Mouse (Mus musculus) ES-Bruce4 (cell line): ENCODE measurements around the gene Insyn1.

Experiments used
- CTCF ChIP-seq: IDR thresholded peaks from one replicate; pipeline ENCODE4 v1.8.1; 2011; ENCODE audit warnings: low read depth, low read length
- EP300 ChIP-seq: IDR thresholded peaks from 2 replicates; pipeline ENCODE4 v1.6.1; 2011; ENCODE audit warnings: low read depth, low read length; ENCODE audit not compliant: insufficient read depth
- POLR2A ChIP-seq: IDR thresholded peaks from one replicate; pipeline ENCODE4 v1.8.1; 2011; ENCODE audit warnings: low read length; ENCODE audit not compliant: insufficient read depth

DNA sequence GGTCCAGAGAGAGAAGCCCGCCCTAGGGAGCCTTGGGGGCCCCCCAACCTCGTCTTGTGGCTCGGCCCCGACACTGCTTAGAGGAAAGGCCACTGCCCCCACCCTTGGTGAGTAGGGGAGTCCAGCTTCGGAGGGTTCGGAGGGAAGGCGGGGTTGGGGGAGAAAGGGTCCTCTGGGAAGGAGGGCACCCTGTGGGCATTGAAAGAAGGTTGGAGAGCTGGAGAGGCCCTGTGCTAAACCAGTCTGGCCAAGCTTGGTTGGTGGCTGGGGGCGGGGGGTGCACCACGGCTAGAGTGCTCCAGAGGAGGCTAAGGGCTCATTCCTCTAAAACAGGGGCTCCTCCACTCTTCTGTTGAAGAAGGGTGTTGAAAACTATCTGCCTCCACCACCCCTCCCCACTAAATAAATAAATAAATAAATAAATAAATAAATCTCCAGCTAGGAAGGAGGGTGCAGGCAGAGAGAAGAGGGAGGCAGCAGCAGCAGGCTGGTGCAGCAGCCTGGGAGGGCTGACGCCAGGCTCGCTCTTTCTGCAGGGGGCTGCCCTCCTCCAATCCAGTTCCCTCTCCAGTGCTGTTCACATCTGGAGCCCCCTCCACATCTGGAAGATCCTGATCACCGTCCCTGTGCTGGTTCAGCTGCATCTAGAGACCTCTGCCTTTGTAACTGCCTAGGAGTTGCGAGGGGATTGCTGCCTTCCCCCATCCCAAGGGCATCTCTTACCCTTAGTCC lies 896 bp downstream of the Insyn1 start:
- TF ChIP-seq CTCF (no peak), POLR2A (no peak), EP300 (no peak)
